Mouse (Mus musculus): ENCODE data around the gene Cpne4. TPM values are rescaled to one million over a fixed set of nuclear protein-coding genes. Genes with fewer than 3 reads are reported as not detected.

The Cpne4 gene
- total RNA-seq, 2 experiments from 2014 or later, result 148 to 152 TPM

DNA sequence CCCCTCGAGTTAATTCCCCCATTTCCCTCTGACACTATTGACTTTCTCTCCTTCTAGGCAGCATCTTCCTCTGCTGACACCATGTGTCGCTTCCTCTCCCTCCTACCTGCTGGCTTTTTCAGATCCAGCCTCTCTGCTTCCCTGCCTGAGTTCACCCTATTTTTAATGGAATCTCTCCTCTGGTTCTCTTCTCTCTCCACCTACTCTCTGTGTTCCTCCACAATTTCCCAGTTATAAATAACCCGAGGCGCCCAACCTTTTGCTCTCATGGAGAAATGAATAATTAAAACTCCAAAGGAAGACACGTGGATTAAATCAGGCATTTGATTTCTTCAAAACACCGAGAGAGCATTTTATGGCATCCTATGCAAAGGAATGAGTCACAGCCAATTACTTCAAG, 65.4 kb downstream of the Cpne4 start:
- no peak overlapping the region for H3K4me3 ChIP-seq
- no peak for DNase-seq (ENCODE audit: low spot score in 2 of 2)
- peak overlapping the region; percentile 32; the same call in 1 of the 2 replicates for H3K27ac ChIP-seq
- no peak for TF ChIP-seq CTCF (conservative IDR thresholded peaks at IDR 0.05)

DNA sequence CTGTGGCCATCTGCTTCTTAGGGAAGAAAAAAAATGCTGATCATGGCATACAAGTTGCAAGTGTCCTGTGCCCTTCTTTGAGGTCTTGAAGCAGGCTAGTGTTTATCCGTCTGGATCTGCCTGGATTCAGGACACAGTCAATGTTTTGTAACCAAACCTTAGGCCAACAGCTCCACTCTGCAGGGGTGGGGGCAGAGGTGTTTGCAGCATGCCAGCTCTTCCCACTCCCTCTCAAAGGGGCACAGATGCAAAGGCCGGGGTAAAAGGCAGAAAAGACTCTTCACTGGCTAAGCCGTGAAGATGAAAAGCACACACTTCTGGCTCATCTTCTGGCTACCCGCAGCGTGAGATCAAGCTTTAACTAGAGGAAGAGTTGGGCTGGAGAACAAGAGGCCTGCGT, 69.6 kb downstream of the Cpne4 start:
- 0 out of 2 replicates have a peak overlapping the region, but pooled peaks have one; percentile 46 for H3K27ac ChIP-seq
- no peak for TF ChIP-seq CTCF (conservative IDR thresholded peaks at IDR 0.05)
- H3K4me3 ChIP-seq, result no peak overlapping the region
- no peak for DNase-seq (ENCODE audit: low spot score in 2 of 2)

DNA sequence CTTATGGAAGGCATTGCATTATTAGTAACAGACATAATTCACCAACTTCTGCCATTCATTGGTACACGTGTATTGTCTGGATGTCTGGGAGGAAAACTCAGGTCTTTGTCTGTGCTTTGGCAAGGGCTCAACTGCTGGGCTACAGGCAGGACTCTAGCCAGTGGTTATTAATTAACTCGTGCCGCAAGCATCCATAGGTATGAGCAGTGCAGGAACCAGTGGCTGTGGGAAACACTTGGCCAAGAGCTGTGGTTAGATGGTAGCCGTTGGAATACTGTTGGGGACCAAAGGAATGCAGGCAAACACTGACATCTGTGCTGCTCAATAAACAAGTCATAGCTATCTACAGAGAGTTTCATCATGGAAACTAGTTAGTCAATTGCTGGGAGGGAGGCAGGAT, 76.5 kb downstream of the Cpne4 start:
- H3K27ac ChIP-seq, result no peak overlapping the region
- TF ChIP-seq CTCF (conservative IDR thresholded peaks at IDR 0.05), result no peak
- H3K4me3 ChIP-seq, result no peak overlapping the region
- no peak for DNase-seq (ENCODE audit: low spot score in 2 of 2)

DNA sequence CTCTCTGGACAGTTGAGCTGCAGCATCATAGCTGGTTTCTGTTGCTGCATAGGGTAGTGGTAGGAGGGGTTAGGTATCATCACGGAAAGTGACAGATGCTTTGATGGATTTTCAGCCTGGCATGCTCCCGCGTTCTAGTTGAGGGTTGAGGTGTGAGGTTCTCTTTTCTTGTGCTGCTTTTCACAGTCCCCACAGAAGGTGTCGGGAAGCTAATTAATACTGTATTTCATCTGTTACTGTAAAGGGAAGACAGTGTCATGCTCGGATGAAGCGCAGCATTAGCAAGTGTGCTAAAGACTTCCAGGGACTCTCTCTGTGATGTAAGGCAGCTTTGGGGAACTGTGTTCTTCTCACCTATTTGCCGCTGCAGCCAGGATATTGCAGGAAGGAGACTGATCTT, 80.7 kb downstream of the Cpne4 start:
- Histone ChIP-seq H3K27ac (no peak overlapping the region), H3K4me3 (no peak overlapping the region)
- no peak for TF ChIP-seq CTCF (conservative IDR thresholded peaks at IDR 0.05)
- no peak for DNase-seq (ENCODE audit: low spot score in 2 of 2)

DNA sequence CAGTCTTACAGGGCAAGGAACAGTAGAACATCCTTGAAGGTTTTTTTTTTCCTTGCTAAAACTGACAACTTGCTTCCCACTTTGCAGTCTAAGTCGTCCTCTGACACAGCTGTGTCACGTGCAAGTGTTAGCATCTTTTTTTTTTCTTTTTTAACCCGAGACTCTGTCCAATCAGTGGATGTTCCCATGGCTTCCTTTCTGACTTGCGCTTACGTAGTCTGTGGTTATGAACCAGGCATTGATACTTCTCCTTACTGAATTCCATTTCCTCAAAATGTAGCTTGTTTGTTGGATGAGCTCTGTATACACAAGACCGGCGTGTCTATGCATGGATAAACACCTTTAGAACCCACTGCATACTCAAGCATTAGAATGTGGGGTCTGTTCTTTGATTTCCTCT, 82.2 kb downstream of the Cpne4 start:
- H3K27ac ChIP-seq, result no peak overlapping the region
- TF ChIP-seq CTCF (conservative IDR thresholded peaks at IDR 0.05), result no peak
- no peak for DNase-seq (ENCODE audit: low spot score in 2 of 2)
- H3K4me3 ChIP-seq, result no peak overlapping the region

DNA sequence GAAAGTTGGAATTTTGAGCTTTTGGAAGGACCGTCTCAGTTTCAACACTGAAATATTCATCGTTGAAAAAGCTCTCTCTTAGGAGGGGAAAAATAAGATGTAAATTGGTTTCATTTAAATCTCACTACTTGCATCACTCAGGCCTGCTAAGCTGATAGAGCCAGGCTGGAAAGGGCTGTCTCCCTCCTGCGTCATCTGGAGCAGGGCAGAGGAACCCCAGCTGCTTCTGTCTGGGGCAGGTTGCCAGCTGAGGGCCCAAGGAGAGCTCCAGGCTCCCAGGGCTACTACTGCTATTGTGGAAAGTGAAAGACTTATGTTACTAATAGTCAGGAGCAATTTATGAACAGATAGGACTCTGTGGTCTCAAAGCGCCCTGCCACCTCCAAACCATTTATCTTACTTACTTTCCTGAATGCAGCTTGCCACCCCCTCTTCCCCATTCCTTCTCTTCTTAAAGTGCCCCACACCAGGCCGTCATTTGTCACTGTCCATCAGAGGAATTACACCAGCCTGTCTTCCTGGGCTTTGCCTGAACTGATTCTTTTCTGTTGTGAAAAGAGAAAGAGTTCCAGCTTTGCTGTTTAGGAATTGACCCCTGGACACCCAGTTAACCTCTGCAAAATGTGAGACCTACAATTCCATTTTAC, 99.4 kb downstream of the Cpne4 start:
- TF ChIP-seq CTCF (conservative IDR thresholded peaks at IDR 0.05), result no peak
- Histone ChIP-seq H3K4me3 (no peak overlapping the region), H3K27ac (no peak overlapping the region)
- DNase-seq (ENCODE audit: low spot score in 2 of 2), result no peak

DNA sequence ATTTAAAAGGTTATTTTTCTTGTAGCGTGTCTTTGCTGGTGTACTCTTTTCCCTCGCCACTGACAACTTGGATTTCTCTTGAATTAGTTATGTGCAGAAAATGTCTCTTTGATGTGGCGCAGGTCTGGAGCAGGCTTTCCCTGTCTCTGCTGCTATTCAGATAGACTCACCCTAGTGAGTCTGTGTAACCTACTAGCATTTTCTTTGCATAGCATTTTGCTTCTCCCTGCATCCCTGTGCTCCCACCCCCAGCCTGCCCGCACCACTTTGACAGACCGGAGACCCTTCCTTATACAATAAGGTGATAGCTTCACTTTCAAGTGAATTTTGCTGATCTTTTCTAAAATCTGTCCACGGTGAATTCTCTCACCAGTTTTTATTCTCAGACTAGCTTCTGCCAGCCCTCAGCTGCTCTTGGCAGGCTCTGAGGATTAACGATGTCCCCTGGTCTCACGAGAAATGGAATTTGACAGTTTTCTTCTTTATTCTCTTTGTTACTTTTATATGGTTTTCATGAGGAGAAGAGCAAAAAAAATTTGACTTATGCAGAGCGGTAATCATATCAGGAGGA, 105.7 kb downstream of the Cpne4 start:
- no peak overlapping the region for H3K27ac ChIP-seq
- no peak overlapping the region for H3K4me3 ChIP-seq
- no peak for DNase-seq (ENCODE audit: low spot score in 2 of 2)
- TF ChIP-seq CTCF (conservative IDR thresholded peaks at IDR 0.05), result no peak

DNA sequence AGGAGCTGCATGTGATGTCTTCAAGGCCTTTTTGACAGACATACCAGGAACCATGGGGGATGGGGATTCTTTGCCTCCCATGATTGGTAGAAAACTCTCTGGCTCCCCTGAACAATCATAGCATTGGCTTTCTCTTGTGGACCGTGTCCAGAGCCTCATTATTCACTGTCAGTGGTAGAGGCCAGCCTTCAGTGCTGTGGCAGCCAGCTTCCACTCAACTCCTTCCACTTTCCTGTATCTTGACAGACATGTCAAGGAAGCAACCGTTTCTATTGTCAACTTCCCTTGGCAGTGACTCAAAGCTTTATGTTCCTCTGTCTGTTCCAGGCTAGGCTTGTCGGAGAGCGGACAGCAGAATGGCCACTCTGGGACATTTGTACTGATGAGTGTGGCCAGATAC, 112.7 kb downstream of the Cpne4 start:
- no peak for DNase-seq (ENCODE audit: low spot score in 2 of 2)
- no peak for TF ChIP-seq CTCF (conservative IDR thresholded peaks at IDR 0.05)
- no peak overlapping the region for H3K27ac ChIP-seq
- H3K4me3 ChIP-seq, result no peak overlapping the region

DNA sequence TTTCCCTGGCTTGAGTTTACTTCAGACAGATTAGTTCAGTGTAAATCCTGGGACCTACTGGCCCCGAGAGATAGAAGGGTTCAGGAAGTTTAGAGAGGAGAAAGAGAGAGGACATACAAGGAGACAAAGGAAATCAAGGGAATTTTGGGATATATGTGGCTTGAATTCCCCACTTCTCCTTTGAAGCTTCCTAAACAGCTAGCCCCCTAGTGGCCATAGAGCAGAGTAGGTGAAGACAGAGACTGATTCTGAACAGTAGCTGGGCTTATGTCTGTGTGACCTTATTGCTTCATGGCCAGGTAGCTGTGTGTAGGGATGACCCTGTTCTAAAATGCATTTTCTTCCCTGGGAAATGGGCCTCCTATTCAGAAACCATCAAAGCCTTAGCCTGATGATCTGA, 129.6 kb downstream of the Cpne4 start:
- peak; percentile 79 for TF ChIP-seq CTCF (conservative IDR thresholded peaks at IDR 0.05)
- Histone ChIP-seq H3K27ac (no peak overlapping the region), H3K4me3 (no peak overlapping the region)
- DNase-seq (ENCODE audit: low spot score in 2 of 2), result no peak

DNA sequence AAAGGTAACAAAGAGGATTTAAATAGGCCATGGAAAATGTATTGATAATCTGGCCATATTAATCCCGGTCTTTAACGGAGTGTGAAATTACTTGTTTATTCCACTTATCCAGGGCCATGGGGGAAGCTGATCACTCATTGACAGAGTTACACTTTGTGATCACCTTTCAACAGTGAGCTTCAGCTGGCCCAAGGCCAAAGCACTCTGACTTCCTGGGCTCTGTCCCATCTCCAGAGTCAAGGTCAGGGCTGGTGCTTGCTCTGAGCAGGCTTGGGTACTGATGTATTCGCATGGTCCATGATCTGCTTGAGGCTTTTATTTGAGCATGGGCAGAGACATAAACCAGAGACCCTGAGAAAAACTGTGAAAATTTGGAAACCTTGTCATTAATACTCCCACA, 131.5 kb downstream of the Cpne4 start:
- DNase-seq (ENCODE audit: low spot score in 2 of 2), result no peak
- TF ChIP-seq CTCF (conservative IDR thresholded peaks at IDR 0.05), result no peak
- no peak overlapping the region for H3K4me3 ChIP-seq
- H3K27ac ChIP-seq, result no peak overlapping the region

DNA sequence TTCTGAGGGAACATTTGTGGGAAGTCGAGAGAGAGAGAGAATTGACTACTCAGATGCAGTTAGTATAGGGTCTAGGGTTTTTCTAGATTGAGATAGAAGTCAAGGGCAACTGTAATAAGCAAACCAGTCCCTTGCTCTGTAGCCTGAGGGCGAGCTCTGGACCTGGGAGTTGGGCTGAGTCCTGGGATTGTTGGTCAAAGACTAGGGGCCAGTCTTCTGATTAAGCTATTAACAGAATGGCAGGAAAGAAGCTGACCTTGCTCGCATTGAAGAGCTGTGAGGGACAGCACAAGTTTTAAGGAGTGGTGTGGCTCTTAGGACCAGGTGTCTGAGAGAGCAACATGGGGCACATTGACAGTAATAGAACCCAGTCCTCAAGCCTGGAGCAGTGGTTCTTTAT, 140.0 kb downstream of the Cpne4 start:
- no peak overlapping the region for H3K4me3 ChIP-seq
- no peak for TF ChIP-seq CTCF (conservative IDR thresholded peaks at IDR 0.05)
- no peak for DNase-seq (ENCODE audit: low spot score in 2 of 2)
- H3K27ac ChIP-seq, result no peak overlapping the region

DNA sequence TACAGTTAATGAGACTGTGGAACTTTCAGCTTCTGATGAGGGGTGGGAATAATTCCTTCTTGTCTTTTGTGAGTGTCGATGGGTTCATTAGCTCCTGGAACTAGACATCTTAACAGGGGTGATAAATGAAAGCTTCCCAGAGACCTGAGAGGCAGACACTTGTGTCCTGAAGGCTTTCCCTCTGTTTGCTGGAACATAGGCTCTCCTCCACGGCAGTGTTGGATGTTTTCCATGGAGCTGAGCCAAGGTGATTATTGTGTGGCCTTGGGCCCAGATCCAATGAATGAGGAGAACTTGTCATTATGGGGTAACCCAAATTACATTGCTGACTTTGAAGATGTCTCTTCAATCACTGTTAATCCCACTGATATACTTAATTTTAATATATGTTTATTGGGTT, 146.1 kb downstream of the Cpne4 start:
- DNase-seq (ENCODE audit: low spot score in 2 of 2), result no peak
- H3K4me3 ChIP-seq, result no peak overlapping the region
- H3K27ac ChIP-seq, result no peak overlapping the region
- TF ChIP-seq CTCF (conservative IDR thresholded peaks at IDR 0.05), result no peak

DNA sequence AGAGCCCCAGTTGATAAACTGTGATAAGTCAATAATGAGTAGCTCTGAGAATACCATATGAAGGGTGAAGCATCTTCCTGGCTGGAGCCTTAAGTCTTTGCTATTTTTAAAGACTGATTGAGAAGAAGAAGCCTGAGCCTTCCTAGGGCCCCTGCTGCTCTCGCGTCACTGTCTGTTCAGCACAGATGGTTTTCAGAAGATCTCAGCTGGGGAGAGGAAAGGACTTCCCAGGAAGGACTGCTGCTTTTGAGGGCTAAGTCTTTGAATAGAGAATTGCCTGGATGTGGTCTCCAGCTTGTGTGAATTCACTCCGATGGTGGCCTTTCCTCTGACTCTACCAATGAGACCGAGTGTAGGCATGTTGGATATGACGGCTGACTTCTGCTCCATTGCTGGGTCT, 163.7 kb downstream of the Cpne4 start:
- peak; percentile 5 to 10 for DNase-seq (ENCODE audit: low spot score in 2 of 2)
- TF ChIP-seq CTCF (conservative IDR thresholded peaks at IDR 0.05), result no peak
- H3K27ac ChIP-seq, result no peak overlapping the region
- H3K4me3 ChIP-seq, result no peak overlapping the region

DNA sequence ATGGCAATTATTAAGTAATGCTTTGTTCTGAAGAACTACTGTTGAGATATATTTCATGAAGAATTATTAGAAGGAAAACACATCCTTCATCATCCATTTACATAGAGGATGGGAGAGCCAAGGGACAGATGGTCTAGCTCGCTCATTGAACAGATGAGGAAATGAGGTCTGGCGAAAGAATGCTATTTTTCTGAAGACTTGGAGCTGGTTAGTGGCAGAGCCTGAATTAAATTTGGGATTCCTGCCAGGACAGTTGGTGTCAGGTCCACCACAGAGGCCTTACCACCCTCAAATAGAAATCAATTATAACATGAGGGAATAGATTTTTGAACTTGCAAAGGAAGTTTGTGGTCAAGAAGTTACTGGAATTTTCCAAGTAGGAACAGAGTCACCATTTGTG, 178.2 kb downstream of the Cpne4 start:
- TF ChIP-seq CTCF (conservative IDR thresholded peaks at IDR 0.05), result no peak
- DNase-seq (ENCODE audit: low spot score in 2 of 2), result peak; percentile 7 to 21
- Histone ChIP-seq H3K27ac (no peak overlapping the region), H3K4me3 (no peak overlapping the region)
